Mouse (Mus musculus) lung, postnatal 25 days (tissue): Measurements from ENCODE around the gene Dpy19l3.

Experiments used
- DNase-seq: peaks from one replicate; pipeline ENCODE4 v3.0.0; 2022; ENCODE audit warnings: low spot score

The Dpy19l3 gene

DNA sequence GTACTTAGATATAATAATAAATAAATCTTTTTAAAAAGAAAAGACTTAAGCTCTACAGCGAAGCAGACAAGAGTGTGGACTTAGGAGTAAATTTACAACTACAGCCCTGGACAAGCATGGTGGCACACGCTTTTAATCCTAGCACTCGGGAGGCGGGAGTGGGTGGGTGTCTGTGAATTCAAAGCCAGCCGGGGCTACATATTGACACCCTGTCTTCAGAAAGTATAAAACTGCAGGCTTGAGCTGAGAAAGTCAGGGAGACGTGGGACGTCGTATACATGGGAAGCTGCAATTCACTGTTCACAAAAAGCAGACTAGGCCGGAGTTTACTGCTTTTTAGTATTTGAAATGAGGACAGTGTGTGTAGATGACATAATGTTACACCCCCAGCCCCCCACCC, 117.4 kb downstream of the Dpy19l3 start:
- no peak for DNase-seq

DNA sequence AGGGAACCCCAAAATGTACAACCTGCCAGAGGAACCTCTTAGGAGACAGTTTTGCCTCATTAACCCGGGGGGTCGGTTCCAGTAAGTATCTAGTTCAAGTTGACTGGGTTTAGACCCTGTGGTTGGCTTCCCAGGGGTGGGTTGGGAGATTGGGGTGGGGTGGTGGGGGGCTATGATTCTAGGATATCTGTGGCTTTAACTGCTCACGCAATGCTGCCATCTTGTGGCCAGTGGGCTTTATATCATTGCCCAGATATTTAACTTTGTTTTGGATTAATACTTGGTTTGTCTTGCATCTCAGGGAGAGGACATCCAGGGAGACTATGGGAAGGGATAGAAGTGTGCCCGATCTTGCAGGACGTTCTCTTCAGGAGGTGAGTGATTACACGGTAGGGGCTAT, 118.0 kb downstream of the Dpy19l3 start:
- no peak for DNase-seq
